Mouse (Mus musculus) G1E (cell line): ENCODE data around the gene Zfp617. TPM values are rescaled to one million over a fixed set of nuclear protein-coding genes. Genes with fewer than 3 reads are reported as not detected.
A peak's percentile ranks its signal among the peaks of the same experiment; 100 is the strongest.

ENCODE experiments used
- ATAC-seq: 2 replicates; pipeline ENCODE4 v1.8.0; 2016; ENCODE audit warnings: mild to moderate bottlenecking; ENCODE audit not compliant: insufficient number of reproducible peaks, poor library complexity, low FRiP score, severe bottlenecking; ENCODE audit errors: extremely low read depth
- DNase-seq: peaks from one replicate; pipeline ENCODE4 v3.0.0; 2012; ENCODE audit warnings: low spot score
- H3K27me3 ChIP-seq: 2 replicates; pipeline ENCODE4 v1.6.1; 2012; ENCODE audit warnings: mild to moderate bottlenecking, low read length, inconsistent platforms; ENCODE audit not compliant: insufficient read depth
- H3K36me3 ChIP-seq: replicated peaks from 2 replicates; pipeline ENCODE3; 2012; ENCODE audit warnings: mild to moderate bottlenecking, inconsistent platforms
- H3K4me1 ChIP-seq: 2 replicates; pipeline ENCODE4 v1.6.1; 2012; ENCODE audit warnings: low read depth, low read length, inconsistent platforms, mixed read lengths; ENCODE audit not compliant: insufficient read depth
- H3K4me3 ChIP-seq: 2 replicates; pipeline ENCODE4 v1.5.1; 2012; ENCODE audit warnings: low read depth, mild to moderate bottlenecking, inconsistent platforms, low read length, moderate library complexity, mixed read lengths
- H3K9me3 ChIP-seq: replicated peaks from 2 replicates; pipeline ENCODE4 v1.6.1; 2012; ENCODE audit warnings: inconsistent platforms
- CTCF ChIP-seq: IDR thresholded peaks from 2 replicates; pipeline ENCODE4 v1.5.1; 2012; ENCODE audit warnings: low read depth, low read length, inconsistent platforms, mixed read lengths
- GATA1 ChIP-seq: IDR thresholded peaks from 2 replicates; pipeline ENCODE4 v1.6.1; 2012; ENCODE audit warnings: borderline replicate concordance, low read length, inconsistent platforms, mixed read lengths
- GATA2 ChIP-seq: IDR thresholded peaks from 2 replicates; pipeline ENCODE4 v1.6.1; 2012; ENCODE audit warnings: low read depth, low read length, inconsistent platforms, borderline replicate concordance
- POLR2AphosphoS5 ChIP-seq: IDR thresholded peaks from 2 replicates; pipeline ENCODE4 v1.6.1; 2012; ENCODE audit warnings: low read depth, low read length, inconsistent platforms; ENCODE audit not compliant: insufficient replicate concordance
- TAL1 ChIP-seq: conservative IDR thresholded peaks from 2 replicates; pipeline ENCODE4 v1.6.1; 2012; ENCODE audit warnings: low read depth, low read length, inconsistent platforms, mixed read lengths
- polyA plus RNA-seq: library from polyadenylated mRNA; stranded (reverse); fragments of >175 nt; gene quantifications from 2 replicates; pipeline ENCODE4 v1.2.3, GENCODE M21; 2012
- total RNA-seq, 2 experiments: library from RNA; stranded (forward) in 1 of 2; stranded (reverse) in 1 of 2; fragments of 200-1000 nt in 1 of 2; fragments of >200 nt in 1 of 2; fragmentation: Nextera tagmentation in 1 of 2; gene quantifications; 2 replicates each; pipeline ENCODE4 v1.2.3; 2014 to 2017

The Zfp617 gene
- total and polyA plus RNA-seq, 3 experiments = 3.0 to 45.1 (median 31.7) TPM

DNA sequence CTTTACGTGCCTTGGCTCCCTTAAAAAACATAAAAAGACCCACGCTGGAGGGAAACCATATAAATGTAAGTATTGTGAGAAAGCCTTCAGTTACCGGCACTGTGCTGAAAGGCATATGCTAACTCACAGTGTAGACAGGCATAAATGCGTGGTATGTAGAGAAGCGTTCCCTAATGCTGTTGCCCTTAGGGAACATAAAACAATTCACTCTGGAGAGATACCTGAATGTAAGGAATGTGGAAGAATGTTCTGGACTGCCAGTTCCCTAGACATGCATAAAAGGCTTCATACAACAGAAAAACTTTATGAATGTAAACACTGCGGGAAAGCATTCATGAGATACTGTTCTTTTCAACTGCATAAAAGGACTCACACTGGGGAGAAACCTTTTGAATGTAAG is 59.7 kb downstream of the Zfp617 start:
- TF ChIP-seq GATA1 (no peak), POLR2AphosphoS5 (no peak), GATA2 (no peak), CTCF (no peak), TAL1 (no peak)
- no peak for DNase-seq

DNA sequence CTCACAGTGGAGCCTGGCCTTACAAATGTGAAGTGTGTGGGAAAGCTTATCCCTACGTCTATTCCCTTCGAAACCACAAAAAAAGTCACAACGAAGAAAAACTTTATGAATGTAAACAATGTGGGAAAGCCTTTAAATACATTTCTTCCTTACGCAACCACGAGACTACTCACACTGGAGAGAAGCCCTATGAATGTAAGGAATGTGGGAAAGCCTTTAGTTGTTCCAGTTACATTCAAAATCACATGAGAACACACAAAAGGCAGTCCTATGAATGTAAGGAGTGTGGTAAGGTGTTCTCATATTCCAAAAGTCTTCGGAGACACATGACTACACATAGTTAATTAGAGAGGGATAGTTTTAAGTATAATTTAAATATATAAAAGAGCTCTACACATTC is 60.2 kb downstream of the Zfp617 start:
- ATAC-seq (no peak), DNase-seq (no peak)
- Histone ChIP-seq H3K36me3 (peaks cover 81% of the 10 kb centered on the region), H3K4me3 (no peak overlapping the region), H3K27me3 (no peaks in the 10 kb centered on the region), H3K9me3 (peaks cover 7% of the 10 kb centered on the region), H3K4me1 (no peaks in the 10 kb centered on the region; the same call in 1 of the 2 replicates)
- no peak for TF ChIP-seq CTCF
- no peak for TF ChIP-seq POLR2AphosphoS5
- no peak for TF ChIP-seq GATA2
- no peak for TF ChIP-seq TAL1
- no peak for TF ChIP-seq GATA1

More for the DNA sequence above, 59.7 kb downstream of the Zfp617 start:
- H3K4me1 ChIP-seq = no peaks in the 10 kb centered on the region; the same call in 1 of the 2 replicates
- no peaks in the 10 kb centered on the region for H3K27me3 ChIP-seq
- peaks cover 7% of the 10 kb centered on the region for H3K9me3 ChIP-seq
- H3K36me3 ChIP-seq = peaks cover 86% of the 10 kb centered on the region
- ATAC-seq = no peak
- no peak overlapping the region for H3K4me3 ChIP-seq

DNA sequence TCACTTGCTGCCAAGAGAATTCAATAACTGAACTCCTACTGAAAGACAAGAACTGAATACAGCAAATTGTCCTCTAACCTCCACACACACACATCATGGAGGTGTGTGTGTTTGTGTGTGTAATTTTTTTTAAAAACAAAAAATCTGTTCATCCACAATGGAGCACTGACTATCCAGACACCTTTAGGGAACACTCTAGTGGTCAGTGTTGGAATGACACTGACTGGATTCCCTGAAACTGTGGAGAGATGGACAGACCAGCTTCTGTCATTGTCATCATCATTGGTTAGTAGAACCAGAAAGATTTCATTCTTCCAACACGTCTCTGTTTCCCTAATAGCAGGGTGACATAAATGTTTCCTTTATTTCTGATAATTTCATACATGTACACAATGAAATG is 63.5 kb downstream of the Zfp617 start:
- TF ChIP-seq GATA1 = no peak
- TF ChIP-seq CTCF = peak; percentile 78
- ATAC-seq (no peak), DNase-seq (no peak)
- no peaks in the 10 kb centered on the region for H3K9me3 ChIP-seq
- no peak overlapping the region for H3K4me3 ChIP-seq
- H3K27me3 ChIP-seq = no peaks in the 10 kb centered on the region
- H3K36me3 ChIP-seq = peaks cover 48% of the 10 kb centered on the region
- H3K4me1 ChIP-seq = no peaks in the 10 kb centered on the region

DNA sequence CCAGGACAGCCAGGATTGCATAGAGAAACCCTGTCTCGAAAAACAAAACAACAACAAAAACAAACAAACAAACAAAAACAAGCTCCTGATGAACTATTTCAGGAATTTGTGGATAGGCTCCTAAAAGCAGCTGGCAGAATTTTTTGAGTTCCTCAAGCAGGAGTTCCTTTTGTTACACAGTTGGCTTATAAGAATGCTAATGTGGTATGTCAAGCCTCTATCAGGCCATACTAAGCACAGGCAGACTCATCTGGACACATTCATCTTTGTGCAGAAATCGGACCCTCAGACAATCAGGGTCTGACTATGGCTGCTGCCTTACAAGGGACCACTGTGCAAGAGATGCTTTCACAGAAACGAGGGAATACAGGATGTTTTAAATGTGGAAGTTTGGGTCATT is 65.8 kb downstream of the Zfp617 start:
- no peak overlapping the region for H3K4me3 ChIP-seq
- no peaks in the 10 kb centered on the region for H3K4me1 ChIP-seq
- TF ChIP-seq POLR2AphosphoS5 (no peak), GATA2 (no peak)
- peaks cover 26% of the 10 kb centered on the region for H3K36me3 ChIP-seq
- H3K9me3 ChIP-seq = no peaks in the 10 kb centered on the region
- DNase-seq (no peak), ATAC-seq (no peak)
- no peaks in the 10 kb centered on the region for H3K27me3 ChIP-seq

DNA sequence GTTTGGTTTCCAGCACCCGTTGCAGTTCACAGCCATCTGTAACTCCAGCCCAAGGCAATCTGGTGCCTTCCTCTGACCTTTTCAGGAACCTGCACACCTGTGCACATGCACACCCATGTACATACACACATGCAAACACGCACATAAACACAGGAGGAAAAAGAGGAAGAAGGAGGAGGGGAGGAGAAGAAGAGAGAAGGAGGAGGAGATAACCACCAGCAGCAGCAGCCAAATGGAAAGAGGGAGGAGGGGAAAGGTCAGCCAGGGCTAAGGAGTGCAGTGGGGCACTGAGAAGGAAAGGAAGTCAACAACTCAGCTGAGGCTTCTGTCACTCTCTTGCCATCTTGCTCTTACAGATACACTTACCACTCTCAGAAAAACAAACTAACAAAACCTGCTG is 72.6 kb downstream of the Zfp617 start:
- ATAC-seq = no peak
- H3K9me3 ChIP-seq = no peaks in the 10 kb centered on the region
- H3K4me3 ChIP-seq = no peak overlapping the region
- no peak for TF ChIP-seq POLR2AphosphoS5
- no peak for TF ChIP-seq TAL1
- no peak for TF ChIP-seq CTCF
- TF ChIP-seq GATA1 = no peak
- TF ChIP-seq GATA2 = no peak
- no peaks in the 10 kb centered on the region for H3K36me3 ChIP-seq
- peaks cover 5% of the 10 kb centered on the region; the same call in 1 of the 2 replicates for H3K27me3 ChIP-seq
- DNase-seq = no peak
- H3K4me1 ChIP-seq = peaks cover 6% of the 10 kb centered on the region

DNA sequence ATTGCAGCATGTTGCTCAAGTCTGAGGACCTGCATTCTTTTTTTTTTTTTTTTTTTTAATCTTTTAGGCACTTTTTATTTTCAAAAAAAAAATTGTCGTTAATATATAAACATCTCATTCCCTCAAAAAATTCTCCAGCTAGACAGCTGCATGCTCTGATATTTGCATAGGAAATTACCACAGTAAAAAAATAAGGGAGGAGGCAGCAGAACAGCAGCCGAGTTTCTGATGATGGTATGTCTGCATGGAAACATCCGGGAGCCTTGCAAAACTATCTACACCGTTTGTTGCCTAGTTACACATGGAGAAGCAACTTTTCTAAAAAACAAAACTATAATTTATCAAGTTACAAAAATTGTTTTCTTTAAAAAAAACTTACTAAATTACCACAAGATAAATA is 73.0 kb downstream of the Zfp617 start:
- H3K36me3 ChIP-seq = no peaks in the 10 kb centered on the region
- ATAC-seq = no peak
- TF ChIP-seq CTCF (no peak), GATA1 (no peak), TAL1 (no peak), GATA2 (no peak), POLR2AphosphoS5 (no peak)
- no peaks in the 10 kb centered on the region for H3K9me3 ChIP-seq
- peaks cover 6% of the 10 kb centered on the region for H3K4me1 ChIP-seq
- peaks cover 6% of the 10 kb centered on the region; the same call in 1 of the 2 replicates for H3K27me3 ChIP-seq
- no peak overlapping the region for H3K4me3 ChIP-seq
- DNase-seq = no peak

Other genes with a start within 250 kb of the Zfp617 start
- 6.5 and 7.3 TPM in 2 replicates for gene Unc13a, start 236.9 kb upstream of the Zfp617 start, total RNA-seq (2014; fragmentation: Nextera tagmentation)
- gene Unc13a, start 236.9 kb upstream of the Zfp617 start, total RNA-seq (2017) = 4.1 and 5.2 TPM in 2 replicates
- gene Unc13a, start 236.9 kb upstream of the Zfp617 start, polyA plus RNA-seq = 3.7 and 4.6 TPM in 2 replicates
- gene Jak3, start 232.3 kb upstream of the Zfp617 start, total RNA-seq (2014; fragmentation: Nextera tagmentation) = 29.8 and 32.0 TPM in 2 replicates
- 15.7 and 15.9 TPM in 2 replicates for gene Jak3, start 232.3 kb upstream of the Zfp617 start, total RNA-seq (2017)
- 68.8 and 73.6 TPM in 2 replicates for gene Jak3, start 232.3 kb upstream of the Zfp617 start, polyA plus RNA-seq
- 3.4 and 9.1 TPM in 2 replicates for gene Insl3, start 219.4 kb upstream of the Zfp617 start, total RNA-seq (2014; fragmentation: Nextera tagmentation)
- gene Insl3, start 219.4 kb upstream of the Zfp617 start, total RNA-seq (2017) = 2.7 and 4.6 TPM in 2 replicates
- 28.6 and 35.3 TPM in 2 replicates for gene Insl3, start 219.4 kb upstream of the Zfp617 start, polyA plus RNA-seq
- gene B3gnt3, start 206.8 kb upstream of the Zfp617 start, total RNA-seq (2014; fragmentation: Nextera tagmentation) = not detected in 2 replicates
- gene B3gnt3, start 206.8 kb upstream of the Zfp617 start, total RNA-seq (2017) = 0.05 and 0.06 TPM in 2 replicates
- not detected in 2 replicates for gene B3gnt3, start 206.8 kb upstream of the Zfp617 start, polyA plus RNA-seq
- 2.2 and 27.3 TPM in 2 replicates for gene Fcho1, start 182.9 kb upstream of the Zfp617 start, total RNA-seq (2014; fragmentation: Nextera tagmentation)
- 7.6 and 7.7 TPM in 2 replicates for gene Fcho1, start 182.9 kb upstream of the Zfp617 start, total RNA-seq (2017)
- gene Fcho1, start 182.9 kb upstream of the Zfp617 start, polyA plus RNA-seq = 14.0 and 16.2 TPM in 2 replicates
- 14.6 and 16.9 TPM in 2 replicates for gene Zfp709, start 26.6 kb upstream of the Zfp617 start, total RNA-seq (2014; fragmentation: Nextera tagmentation)
- gene Zfp709, start 26.6 kb upstream of the Zfp617 start, total RNA-seq (2017) = 13.1 and 15.7 TPM in 2 replicates
- gene Zfp709, start 26.6 kb upstream of the Zfp617 start, polyA plus RNA-seq = 0.45 and 0.91 TPM in 2 replicates
- gene Zfp882, start within 50 bp of the Zfp617 start, total RNA-seq (2014; fragmentation: Nextera tagmentation) = 7.0 and 9.2 TPM in 2 replicates
- gene Zfp882, start within 50 bp of the Zfp617 start, total RNA-seq (2017) = 5.4 and 6.8 TPM in 2 replicates
- gene Zfp882, start within 50 bp of the Zfp617 start, polyA plus RNA-seq = 0.47 and 0.62 TPM in 2 replicates
- 59.4 and 73.2 TPM in 2 replicates for gene Zfp961, start 42.4 kb downstream of the Zfp617 start, total RNA-seq (2014; fragmentation: Nextera tagmentation)
- 25.1 and 34.5 TPM in 2 replicates for gene Zfp961, start 42.4 kb downstream of the Zfp617 start, total RNA-seq (2017)
- 2.2 and 5.4 TPM in 2 replicates for gene Zfp961, start 42.4 kb downstream of the Zfp617 start, polyA plus RNA-seq
- not detected in 2 replicates for gene Cyp4f18, start 101.0 kb downstream of the Zfp617 start, total RNA-seq (2014; fragmentation: Nextera tagmentation)
- gene Cyp4f18, start 101.0 kb downstream of the Zfp617 start, total RNA-seq (2017) = 0.12 TPM in 1 of 2 replicates, not detected in the other
- 0.10 and 0.12 TPM in 2 replicates for gene Cyp4f18, start 101.0 kb downstream of the Zfp617 start, polyA plus RNA-seq
- gene Olfr372, start 132.6 kb downstream of the Zfp617 start, total RNA-seq (2014; fragmentation: Nextera tagmentation) = 0.29 TPM in 1 of 2 replicates, not detected in the other
- gene Olfr372, start 132.6 kb downstream of the Zfp617 start, total RNA-seq (2017) = 0.12 and 0.27 TPM in 2 replicates
- gene Olfr372, start 132.6 kb downstream of the Zfp617 start, polyA plus RNA-seq = not detected in 2 replicates
- not detected in 2 replicates for gene Olfr373, start 174.5 kb downstream of the Zfp617 start, total RNA-seq (2014; fragmentation: Nextera tagmentation)
- gene Olfr373, start 174.5 kb downstream of the Zfp617 start, total RNA-seq (2017) = 0.05 and 0.06 TPM in 2 replicates
- gene Olfr373, start 174.5 kb downstream of the Zfp617 start, polyA plus RNA-seq = not detected in 2 replicates
- gene Olfr374, start 198.4 kb downstream of the Zfp617 start, total RNA-seq (2014; fragmentation: Nextera tagmentation) = not detected in 2 replicates
- 0.12 and 0.22 TPM in 2 replicates for gene Olfr374, start 198.4 kb downstream of the Zfp617 start, total RNA-seq (2017)
- gene Olfr374, start 198.4 kb downstream of the Zfp617 start, polyA plus RNA-seq = not detected in 2 replicates
- gene Tpm4, start 226.3 kb downstream of the Zfp617 start, total RNA-seq (2014; fragmentation: Nextera tagmentation) = not detected in 2 replicates
- 2.2 and 2.7 TPM in 2 replicates for gene Tpm4, start 226.3 kb downstream of the Zfp617 start, total RNA-seq (2017)
- gene Tpm4, start 226.3 kb downstream of the Zfp617 start, polyA plus RNA-seq = 0.03 and 0.04 TPM in 2 replicates